Mouse (Mus musculus): ENCODE measurements around the gene Klhl29.

GRCm38 (mm10) chr12:5088639-5089038 lies 286.8 kb downstream of the Klhl29 start:
- no peak for TF ChIP-seq POLR2A (IDR thresholded peaks at IDR 0.05; ENCODE audit: borderline replicate concordance, low read depth, low read length)
- no peak for TF ChIP-seq CTCF (IDR thresholded peaks at IDR 0.05; ENCODE audit: low read depth, low read length)
